ENCODE assay signal across 8 mouse cellular contexts in genomic region chr11:80208860-80209800, GRCm38 (mm10). TPM values are rescaled to one million over a fixed set of nuclear protein-coding genes. Genes with fewer than 3 reads are reported as not detected.
DNase-seq lines count a peak whose midpoint lies in the region; ATAC-seq and TF ChIP-seq lines count a peak whose summit lies in the region.

Gene Rhot1 (plus strand): TSS chr11:80209019.

- no peaks in the 10 kb centered on the region for H3K27me3 ChIP-seq in hindbrain, postnatal 0 days (ENCODE audit: insufficient read depth, low read length)

- peak; percentile 96 for TF ChIP-seq CTCF in gastrocnemius, adult 2 months (IDR thresholded peaks at IDR 0.05)
- peak; percentile 87 for TF ChIP-seq CTCF in hindbrain, postnatal 0 days (IDR thresholded peaks at IDR 0.05; ENCODE audit: low read depth)
- TF ChIP-seq CTCF in left cerebral cortex, adult 2 months (IDR thresholded peaks at IDR 0.05), result peak; percentile 99

- peak; percentile 95 for DNase-seq in WW6 (ENCODE audit: low read depth, low spot score)
- DNase-seq in cerebellum, postnatal 4 days (ENCODE audit: low spot score in 2 of 2), result peak; percentile 98 to 99
- DNase-seq in gastrocnemius, adult 2 months, result peak; percentile 98
- peak; percentile 97 for DNase-seq in hindbrain, postnatal 0 days (ENCODE audit: low spot score)
- peak; percentile 96 to 98 for DNase-seq in left cerebral cortex, adult 2 months (ENCODE audit: extremely low spot score in 1 of 2, low spot score in 2 of 2)
- peak; percentile 96 to 98 for DNase-seq in right cerebral cortex, adult 2 months (ENCODE audit: low spot score in 2 of 2)
- DNase-seq in urinary bladder, postnatal 14 days (ENCODE audit: low spot score), result peak; percentile 96

- H3K27ac ChIP-seq in gastrocnemius, adult 2 months, result peak within 1 kb of the TSS; percentile 97
- H3K27ac ChIP-seq in hindbrain, postnatal 0 days, result peak within 1 kb of the TSS; percentile 91
- H3K27ac ChIP-seq in left cerebral cortex, adult 2 months, result peak within 1 kb of the TSS; percentile 92

- H3K4me2 ChIP-seq in hindbrain, postnatal 0 days (ENCODE audit: low read depth, low read length), result peak within 1 kb of the TSS; percentile 60

- no peaks in the 10 kb centered on the region for H3K9me3 ChIP-seq in hindbrain, postnatal 0 days (ENCODE audit: low read length)

- no peaks in the 10 kb centered on the region for H3K36me3 ChIP-seq in hindbrain, postnatal 0 days (ENCODE audit: insufficient read depth, low read length)

- peak; percentile 97 for ATAC-seq in hindbrain, postnatal 0 days
- peak; percentile 97 for ATAC-seq in megakaryocyte, adult 5-6 weeks (ENCODE audit: poor library complexity, severe bottlenecking)

- peak within 1 kb of the TSS; percentile 85 for H3K4me3 ChIP-seq in gastrocnemius, adult 2 months
- peak within 1 kb of the TSS; percentile 67 for H3K4me3 ChIP-seq in hindbrain, postnatal 0 days (ENCODE audit: low read length)
- peak within 1 kb of the TSS; percentile 88 for H3K4me3 ChIP-seq in left cerebral cortex, adult 2 months

- under 1% methylated on average over 76 of the region's 78 CpGs for WGBS in hindbrain, postnatal 0 days

- H3K9ac ChIP-seq in hindbrain, postnatal 0 days (replicated peaks; ENCODE audit: low read length), result peak within 1 kb of the TSS; percentile 84

- intact Hi-C loops in gastrocnemius, adult 2 months (cut with DNase I), result no loop called here
- intact Hi-C loops in left cerebral cortex, adult 2 months (cut with DNase I), result loop anchor here (2.0 to 5.0 kb wide), 2 partner anchors 26 to 167 kb away; partner anchors contain the start of gene Rnf135

- H3K4me1 ChIP-seq in hindbrain, postnatal 0 days (ENCODE audit: insufficient read depth, low read length), result peaks cover 4% of the 10 kb centered on the region; the same call in 1 of the 2 replicates

RNA-seq across cellular contexts. Expression of gene Rhot1, which starts in this region (rescaled TPM):
- total RNA-seq in gastrocnemius, adult 2 months (2021), result 10 to 100 TPM; 43.6 to 45.3 TPM
- total RNA-seq in hindbrain, postnatal 0 days (2014; rRNA removed), result 50.0 and 62.1 TPM in 2 replicates
- polyA plus RNA-seq in hindbrain, postnatal 0 days (2015; fragmentation: Nextera tagmentation; extraction: Ambion mirVana), result 57.4 and 59.1 TPM in 2 replicates
- 10 to 100 TPM; 70.0 to 70.1 TPM for total RNA-seq in left cerebral cortex, adult 2 months (2021)
- total RNA-seq in megakaryocyte, adult 5-6 weeks (2015), result 42.5 and 45.0 TPM in 2 replicates
- 34.6 and 37.8 TPM in 2 replicates for total RNA-seq in megakaryocyte, adult 5-6 weeks (2017)

Comparison
In these comparisons a context has a peak if more than half of its experiments do, and no peak if none do; other contexts are left out.
1. Peak in every context shown above with its lines: DNase-seq, ATAC-seq, H3K4me3 ChIP-seq and H3K27ac ChIP-seq.